Mouse (Mus musculus) small intestine, adult 2 months (tissue): ENCODE measurements around the gene Zfp385a. TPM values are rescaled to one million over a fixed set of nuclear protein-coding genes. Genes with fewer than 3 reads are reported as not detected.

Source experiments
- H3K27ac ChIP-seq: fragments of 200-500 bp; 2 replicates; pipeline ENCODE4 v1.5.1; 2012; ENCODE audit warnings: low read depth, low read length, control low read depth, inconsistent platforms; ENCODE audit not compliant: insufficient read depth
- H3K27me3 ChIP-seq: fragments of 200-500 bp; 2 replicates; pipeline ENCODE4 v1.6.1; 2012; ENCODE audit warnings: mild to moderate bottlenecking, moderate library complexity, low read length, inconsistent platforms; ENCODE audit not compliant: control insufficient read depth, insufficient read depth
- H3K36me3 ChIP-seq: fragments of 200-500 bp; 2 replicates; pipeline ENCODE4 v1.6.1; 2012; ENCODE audit warnings: mild to moderate bottlenecking, low read length, control low read depth, inconsistent platforms; ENCODE audit not compliant: control insufficient read depth, insufficient read depth
- H3K4me1 ChIP-seq: fragments of 200-500 bp; 2 replicates; pipeline ENCODE4 v1.6.1; 2012; ENCODE audit warnings: low read length, inconsistent platforms, mixed read lengths; ENCODE audit not compliant: control insufficient read depth, insufficient read depth, insufficient read length
- H3K4me3 ChIP-seq: fragments of 200-500 bp; 2 replicates; pipeline ENCODE4 v1.5.1; 2012; ENCODE audit warnings: low read depth, mild to moderate bottlenecking, control low read depth, inconsistent platforms, low read length, moderate library complexity
- CTCF ChIP-seq: fragments of 200-500 bp; IDR thresholded peaks from 2 replicates; pipeline ENCODE4 v1.5.1; 2012; ENCODE audit warnings: low read depth, mild to moderate bottlenecking, control low read depth, inconsistent platforms, low read length, moderate library complexity, mixed read lengths; ENCODE audit not compliant: insufficient replicate concordance, insufficient read length; ENCODE audit errors: extremely low read depth
- POLR2A ChIP-seq: fragments of 200-500 bp; IDR thresholded peaks from 2 replicates; pipeline ENCODE4 v1.6.1; 2012; ENCODE audit warnings: low read depth, mild to moderate bottlenecking, control low read depth, inconsistent platforms, low read length, moderate library complexity
- WGBS: fragments of 180-500 bp; shearing (Covaris S2); methylation state at CpG from one replicate; pipeline ENCODE4 v1.1.7; 2018; 5-methylcytosine and 5-hydroxymethylcytosine counted together
- polyA plus RNA-seq: library from polyadenylated mRNA; depleted of rRNA; stranded (reverse); fragments of >200 nt; gene quantifications from 2 replicates; pipeline ENCODE4 v1.2.3, GENCODE M21; 2012

Gene Zfp385a
- polyA plus RNA-seq, 1 experiment, result 7.5 TPM

GRCm38 (mm10) chr15:103302341-103303021, 37.4 kb downstream of the Zfp385a start:
- Histone ChIP-seq H3K27ac (no peak overlapping the region), H3K27me3 (no peaks in the 10 kb centered on the region)
- WGBS, result 61% methylated on average over 6 of the region's 6 CpGs

GRCm38 (mm10) chr15:103301547-103302340, 38.1 kb downstream of the Zfp385a start:
- Histone ChIP-seq H3K36me3 (peaks cover 24% of the 10 kb centered on the region), H3K27ac (no peak overlapping the region), H3K27me3 (no peaks in the 10 kb centered on the region), H3K4me3 (no peak overlapping the region), H3K4me1 (peaks cover 4% of the 10 kb centered on the region; the same call in 1 of the 2 replicates)
- no peak; the same call in 1 of the 2 replicates for TF ChIP-seq POLR2A
- TF ChIP-seq CTCF, result no peak
- 74% methylated on average over 5 of the region's 5 CpGs for whole genome bisulfite sequencing

More at GRCm38 (mm10) chr15:103302341-103303021, 37.4 kb downstream of the Zfp385a start:
- TF ChIP-seq POLR2A, result no peak
- TF ChIP-seq CTCF, result no peak
- Histone ChIP-seq H3K4me3 (no peak overlapping the region), H3K4me1 (peaks cover 6% of the 10 kb centered on the region; the same call in 1 of the 2 replicates), H3K36me3 (peaks cover 18% of the 10 kb centered on the region; the same call in 1 of the 2 replicates)

- H3K4me3 ChIP-seq, result no peak overlapping the region
- no peak for TF ChIP-seq CTCF
- TF ChIP-seq POLR2A, result no peak
- H3K27me3 ChIP-seq, result no peaks in the 10 kb centered on the region
- H3K27ac ChIP-seq, result no peak overlapping the region
- H3K4me1 ChIP-seq, result no peaks in the 10 kb centered on the region; the same call in 1 of the 2 replicates
- WGBS, result 73% methylated on average over 2 of the region's 2 CpGs
- peaks cover 30% of the 10 kb centered on the region for H3K36me3 ChIP-seq
Measured at GRCm38 (mm10) chr15:103301046-103301445, 38.8 kb downstream of the Zfp385a start.

- H3K36me3 ChIP-seq, result peaks cover 34% of the 10 kb centered on the region
- no peak overlapping the region for H3K27ac ChIP-seq
- TF ChIP-seq POLR2A (no peak), CTCF (no peak)
Measured at GRCm38 (mm10) chr15:103300560-103300959, 39.3 kb downstream of the Zfp385a start.

DNA sequence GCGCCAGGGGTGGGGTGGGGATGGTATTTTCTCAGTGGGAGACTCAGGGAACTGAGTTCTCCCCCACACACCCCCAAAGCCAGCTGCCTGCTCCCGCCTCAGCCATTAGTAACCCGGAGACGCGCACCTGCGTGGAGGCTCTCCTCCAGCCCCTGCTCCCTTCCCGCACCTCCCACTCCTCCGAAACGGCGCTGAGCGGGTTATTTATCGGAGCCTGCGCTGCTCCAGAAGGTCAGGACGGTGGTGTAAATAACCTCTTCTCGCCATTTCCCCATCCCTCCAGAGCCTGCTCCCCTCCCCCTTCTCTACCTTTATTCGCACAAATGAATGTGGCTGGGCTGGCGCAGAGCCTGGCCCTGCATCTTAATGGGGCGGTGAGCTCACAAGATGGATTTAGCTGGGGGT, 39.8 kb downstream of the Zfp385a start:
- Histone ChIP-seq H3K4me3 (no peak overlapping the region), H3K27ac (no peak overlapping the region), H3K27me3 (no peaks in the 10 kb centered on the region), H3K36me3 (peaks cover 36% of the 10 kb centered on the region), H3K4me1 (no peaks in the 10 kb centered on the region; the same call in 1 of the 2 replicates)
- 77% methylated on average over 18 of the region's 18 CpGs for WGBS
- TF ChIP-seq POLR2A (no peak), CTCF (no peak)

More at GRCm38 (mm10) chr15:103300560-103300959, 39.3 kb downstream of the Zfp385a start:
- H3K4me3 ChIP-seq, result no peak overlapping the region
- H3K4me1 ChIP-seq, result no peaks in the 10 kb centered on the region; the same call in 1 of the 2 replicates
- no peaks in the 10 kb centered on the region for H3K27me3 ChIP-seq
- 54% methylated on average over 2 of the region's 2 CpGs for WGBS

GRCm38 (mm10) chr15:103299644-103300043, 40.2 kb downstream of the Zfp385a start:
- H3K36me3 ChIP-seq, result peaks cover 38% of the 10 kb centered on the region
- no peaks in the 10 kb centered on the region for H3K27me3 ChIP-seq
- TF ChIP-seq POLR2A, result no peak
- no peaks in the 10 kb centered on the region; the same call in 1 of the 2 replicates for H3K4me1 ChIP-seq
- no peak overlapping the region for H3K27ac ChIP-seq
- WGBS, result 79% methylated on average over 8 of the region's 8 CpGs
- H3K4me3 ChIP-seq, result no peak overlapping the region
